Mouse (Mus musculus) lung, adult 2 months (tissue): ENCODE measurements around the gene Slc43a2. TPM values are rescaled to one million over a fixed set of nuclear protein-coding genes. Genes with fewer than 3 reads are reported as not detected.
"Not testable (repeated sequence)": the region's sequence is repeated elsewhere in the genome, so short reads cannot be mapped to it uniquely, and the experiment has no call there.

Experiments
- DNase-seq: peaks from one replicate; pipeline ENCODE4 v3.0.0; 2022
- H3K4me1 ChIP-seq: fragments of 200-500 bp; 2 replicates; pipeline ENCODE4 v1.6.1; 2011; ENCODE audit warnings: low read length; ENCODE audit not compliant: control insufficient read depth, insufficient read depth
- H3K4me3 ChIP-seq: fragments of 200-500 bp; replicated peaks from 2 replicates; pipeline ENCODE3; 2011; ENCODE audit warnings: low read depth, mild to moderate bottlenecking, control low read depth, low read length; ENCODE audit errors: extremely low read depth
- CTCF ChIP-seq: fragments of 200-500 bp; IDR thresholded peaks from 2 replicates; pipeline ENCODE4 v1.5.1; 2011; ENCODE audit warnings: mild to moderate bottlenecking, low read length, control low read depth; ENCODE audit not compliant: insufficient read depth
- POLR2A ChIP-seq: fragments of 200-500 bp; IDR thresholded peaks from 2 replicates; pipeline ENCODE4 v1.6.1; 2011; ENCODE audit warnings: low read depth, mild to moderate bottlenecking, control low read depth, low read length, borderline replicate concordance; ENCODE audit errors: extremely low read depth
- WGBS: fragments of 180-500 bp; shearing (Covaris S2); methylation state at CpG from one replicate; pipeline ENCODE4 v1.1.7; 2018; 5-methylcytosine and 5-hydroxymethylcytosine counted together
- polyA plus RNA-seq: library from polyadenylated mRNA; depleted of rRNA; stranded (reverse); fragments of >200 nt; gene quantifications from 2 replicates; pipeline ENCODE4 v1.2.3, GENCODE M21; 2012

The Slc43a2 gene
- polyA plus RNA-seq, 1 experiment: 68.2 TPM

- TF ChIP-seq POLR2A (no peak), CTCF (no peak)
- no peak for DNase-seq
- 40% methylated on average over 3 of the region's 3 CpGs for WGBS
These were observed 65.3 kb downstream of the Slc43a2 start for GRCm38 (mm10) chr11:75596726-75597255.

GRCm38 (mm10) chr11:75598004-75598403, 66.5 kb downstream of the Slc43a2 start:
- H3K4me3 ChIP-seq: no peak overlapping the region
- no peak for TF ChIP-seq POLR2A
- TF ChIP-seq CTCF: no peak
- 71% methylated on average over 6 of the region's 6 CpGs for WGBS
- peaks cover 9% of the 10 kb centered on the region; the same call in 1 of the 2 replicates for H3K4me1 ChIP-seq
- no peak for DNase-seq

More at GRCm38 (mm10) chr11:75596726-75597255, 65.3 kb downstream of the Slc43a2 start:
- peaks cover 11% of the 10 kb centered on the region for H3K4me1 ChIP-seq
- no peak overlapping the region for H3K4me3 ChIP-seq

DNA sequence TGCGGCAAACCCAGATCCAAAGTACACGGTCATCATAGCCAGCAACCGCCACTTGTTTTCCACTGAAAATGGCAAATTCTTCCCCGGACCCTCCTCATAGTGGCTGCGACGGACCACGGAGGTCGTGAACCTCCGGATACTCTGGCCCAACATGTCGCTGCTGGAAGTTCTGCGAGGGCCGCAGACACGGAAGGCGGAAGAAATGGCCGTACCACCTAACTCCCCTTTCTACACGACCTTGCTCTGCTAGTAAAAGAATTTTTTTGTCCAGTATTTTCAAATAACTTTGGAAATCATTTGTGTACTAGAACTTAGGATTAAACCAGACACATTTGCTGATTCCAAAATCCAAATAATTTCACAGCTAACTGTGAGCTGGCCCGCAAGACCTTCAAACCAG, 68.3 kb downstream of the Slc43a2 start:
- not testable (repeated sequence) for H3K4me1 ChIP-seq, H3K4me3 ChIP-seq, DNase-seq
- 94% methylated on average over 17 of the region's 17 CpGs for WGBS

DNA sequence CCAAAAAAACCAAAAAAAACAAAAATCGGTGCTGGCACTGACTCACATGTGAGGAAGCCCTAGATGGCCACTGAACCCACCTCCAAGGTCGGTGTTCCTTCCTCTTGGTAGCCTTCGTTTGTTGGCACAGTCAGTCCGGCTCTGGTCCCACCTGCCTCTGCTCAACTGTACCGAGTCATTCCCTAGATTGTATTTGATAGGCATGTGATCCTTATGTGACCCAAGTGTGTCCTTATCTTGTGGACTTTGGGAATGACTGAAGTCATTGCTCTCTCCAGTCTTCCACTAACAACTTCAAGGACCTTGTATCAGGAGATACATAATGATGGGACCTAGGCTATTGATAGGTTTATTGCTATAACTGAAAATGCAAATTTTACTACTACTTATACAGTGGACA, 73.3 kb downstream of the Slc43a2 start:
- Histone ChIP-seq H3K4me3 (no peak overlapping the region), H3K4me1 (no peaks in the 10 kb centered on the region)
- no peak for TF ChIP-seq POLR2A
- TF ChIP-seq CTCF: no peak
- 58% methylated on average over 5 of the region's 5 CpGs for WGBS
- no peak for DNase-seq

- no peak overlapping the region for H3K4me3 ChIP-seq
- no peaks in the 10 kb centered on the region for H3K4me1 ChIP-seq
- WGBS: 16% methylated on average over 1 of the region's 1 CpGs
- no peak for DNase-seq
- TF ChIP-seq POLR2A: no peak
- TF ChIP-seq CTCF: no peak
These were observed 73.8 kb downstream of the Slc43a2 start for GRCm38 (mm10) chr11:75605318-75605717.

GRCm38 (mm10) chr11:75608776-75609175, 77.3 kb downstream of the Slc43a2 start:
- no peaks in the 10 kb centered on the region for H3K4me1 ChIP-seq
- no peak for DNase-seq
- no peak for TF ChIP-seq CTCF
- TF ChIP-seq POLR2A: no peak
- 85% methylated on average over 5 of the region's 5 CpGs for WGBS
- H3K4me3 ChIP-seq: no peak overlapping the region

DNA sequence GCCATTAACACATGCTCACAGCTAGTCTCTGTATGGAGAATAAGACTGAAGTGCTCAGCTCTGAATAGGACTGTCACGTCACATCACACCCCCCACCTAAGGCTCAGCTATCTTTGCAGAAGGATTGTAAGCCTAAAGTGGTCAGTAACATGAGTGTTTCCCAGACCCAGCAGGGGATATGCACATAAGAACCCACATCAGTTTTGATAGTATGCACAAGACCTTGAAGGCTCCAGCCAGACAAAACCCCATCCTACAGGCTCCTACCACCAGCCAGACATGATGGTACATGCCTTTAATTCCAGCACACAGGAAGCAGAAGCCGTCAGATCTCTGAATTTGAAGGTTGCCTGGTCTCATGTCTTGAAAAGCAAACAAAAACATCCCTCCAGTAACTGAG, 78.5 kb downstream of the Slc43a2 start:
- 76% methylated on average over 2 of the region's 2 CpGs for WGBS
- TF ChIP-seq CTCF: no peak
- TF ChIP-seq POLR2A: no peak
- H3K4me3 ChIP-seq: no peak overlapping the region
- no peaks in the 10 kb centered on the region for H3K4me1 ChIP-seq
- DNase-seq: no peak

- Histone ChIP-seq H3K4me1 (peaks cover 3% of the 10 kb centered on the region), H3K4me3 (no peak overlapping the region)
- 95% methylated on average over 1 of the region's 1 CpGs for WGBS
- TF ChIP-seq POLR2A (no peak), CTCF (no peak)
- no peak for DNase-seq
These were observed 83.3 kb downstream of the Slc43a2 start for GRCm38 (mm10) chr11:75614769-75615168.

GRCm38 (mm10) chr11:75615556-75615955, 84.1 kb downstream of the Slc43a2 start:
- WGBS: 69% methylated on average over 2 of the region's 2 CpGs

GRCm38 (mm10) chr11:75619133-75619532, 87.6 kb downstream of the Slc43a2 start:
- DNase-seq: no peak
- Histone ChIP-seq H3K4me3 (no peak overlapping the region), H3K4me1 (peaks cover 24% of the 10 kb centered on the region)
- 59% methylated on average over 5 of the region's 5 CpGs for WGBS
- TF ChIP-seq POLR2A (no peak), CTCF (peak; percentile 62)

More at GRCm38 (mm10) chr11:75615556-75615955, 84.1 kb downstream of the Slc43a2 start:
- Histone ChIP-seq H3K4me3 (no peak overlapping the region), H3K4me1 (peaks cover 11% of the 10 kb centered on the region)
- DNase-seq: no peak
- TF ChIP-seq CTCF: no peak
- no peak for TF ChIP-seq POLR2A
